Mouse (Mus musculus) liver, postnatal 0 days (tissue): ENCODE results near the gene Srgn. TPM values are rescaled to one million over a fixed set of nuclear protein-coding genes. Genes with fewer than 3 reads are reported as not detected.

Experiments
- ATAC-seq: fragments of 200-750 bp; cut with Nextera tagmentation; 2 replicates; pipeline ENCODE4 v1.8.0; 2017; ENCODE audit warnings: mild to moderate bottlenecking, moderate library complexity
- DNase-seq: peaks from one replicate; pipeline ENCODE4 v3.0.0-alpha.2; 2016
- H3K27ac ChIP-seq: fragments of 300-500 bp; sonication (generic); 2 replicates; pipeline ENCODE4 v1.5.1; 2014; ENCODE audit warnings: antibody characterized with exemption, moderate library complexity, mild to moderate bottlenecking, low read depth
- H3K27me3 ChIP-seq: fragments of 300-500 bp; sonication (generic); 2 replicates; pipeline ENCODE4 v1.6.1; 2014; ENCODE audit warnings: low read length, control low read depth, mixed read lengths; ENCODE audit not compliant: insufficient read depth
- H3K36me3 ChIP-seq: fragments of 300-500 bp; sonication (generic); replicated peaks from 2 replicates; pipeline ENCODE4 v1.6.1; 2014; ENCODE audit warnings: mild to moderate bottlenecking, control low read depth, low read length, moderate library complexity, mixed read lengths; ENCODE audit not compliant: insufficient read depth
- H3K4me1 ChIP-seq: fragments of 300-500 bp; sonication (generic); 2 replicates; pipeline ENCODE4 v1.6.1; 2014; ENCODE audit warnings: antibody characterized with exemption, mild to moderate bottlenecking, control low read depth; ENCODE audit not compliant: insufficient read depth
- H3K4me2 ChIP-seq: fragments of 300-500 bp; sonication (generic); 2 replicates; pipeline ENCODE4 v1.6.1; 2014; ENCODE audit warnings: low read depth, mild to moderate bottlenecking, low read length, moderate library complexity, mixed read lengths
- H3K4me3 ChIP-seq: fragments of 300-500 bp; sonication (generic); 2 replicates; pipeline ENCODE4 v1.5.1; 2014; ENCODE audit warnings: low read depth, low read length
- H3K9ac ChIP-seq: fragments of 300-500 bp; sonication (generic); replicated peaks from 2 replicates; pipeline ENCODE4 v1.6.1; 2014; ENCODE audit warnings: mild to moderate bottlenecking, moderate library complexity
- H3K9me3 ChIP-seq: fragments of 300-500 bp; sonication (generic); 2 replicates; pipeline ENCODE4 v1.6.1; 2016; ENCODE audit warnings: mild to moderate bottlenecking, control low read depth, low read length, mixed read lengths
- CTCF ChIP-seq: sonication (generic); IDR thresholded peaks from 2 replicates; pipeline ENCODE4 v1.5.1; 2016; ENCODE audit warnings: antibody characterized with exemption, low read depth
- EP300 ChIP-seq: IDR thresholded peaks from 2 replicates; pipeline ENCODE4 v1.6.1; 2016; ENCODE audit warnings: antibody characterized with exemption, low read depth, mild to moderate bottlenecking
- WGBS: fragments of 180-500 bp; shearing (Covaris S2); extraction: QIAGEN DNeasy Blood & Tissue Kit; methylation state at CpG from one replicate; pipeline ENCODE4 v1.1.7; 2014; ENCODE audit not compliant: insufficient replicate concordance; 5-methylcytosine and 5-hydroxymethylcytosine counted together
- polyA plus RNA-seq: library from polyadenylated mRNA; unstranded; fragments of >200 nt; fragmentation: Nextera tagmentation; extraction: Ambion mirVana; gene quantifications from 2 replicates; pipeline ENCODE4 v1.2.1, GENCODE M21; 2015

The Srgn gene
- polyA plus RNA-seq, 1 experiment from 2014 or later: 108 TPM

DNA sequence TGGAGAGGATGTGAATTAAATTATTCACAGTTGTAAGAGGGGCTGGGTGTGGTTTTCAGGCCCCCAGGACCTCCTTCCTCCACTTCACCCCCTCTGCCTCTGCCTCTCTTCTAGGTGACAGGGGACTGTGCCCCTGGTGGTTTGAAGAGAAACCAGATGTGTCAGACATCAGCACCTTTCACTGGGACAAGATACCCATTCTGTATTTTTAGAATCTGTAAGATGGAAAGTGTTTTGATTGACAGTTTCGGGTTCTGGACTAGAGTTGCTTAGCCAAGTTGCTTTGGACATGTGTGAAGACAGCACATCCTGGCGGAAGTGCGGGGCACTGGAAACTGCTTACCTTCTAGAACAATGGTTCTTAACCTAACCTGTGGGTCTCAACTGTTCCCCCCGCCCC is 17.1 kb upstream of the Srgn start:
- Histone ChIP-seq H3K4me1 (peaks cover 19% of the 10 kb centered on the region), H3K36me3 (no peaks in the 10 kb centered on the region), H3K4me3 (no peak overlapping the region), H3K4me2 (peak overlapping the region; percentile 22; the same call in 1 of the 2 replicates), H3K9ac (no peak overlapping the region), H3K9me3 (no peaks in the 10 kb centered on the region), H3K27ac (peak overlapping the region; percentile 87), H3K27me3 (no peaks in the 10 kb centered on the region)
- ATAC-seq (no peak), DNase-seq (no peak)
- TF ChIP-seq EP300 (no peak), CTCF (no peak; the same call in 1 of the 2 replicates)
- WGBS: 81% methylated on average over 4 of the region's 4 CpGs

DNA sequence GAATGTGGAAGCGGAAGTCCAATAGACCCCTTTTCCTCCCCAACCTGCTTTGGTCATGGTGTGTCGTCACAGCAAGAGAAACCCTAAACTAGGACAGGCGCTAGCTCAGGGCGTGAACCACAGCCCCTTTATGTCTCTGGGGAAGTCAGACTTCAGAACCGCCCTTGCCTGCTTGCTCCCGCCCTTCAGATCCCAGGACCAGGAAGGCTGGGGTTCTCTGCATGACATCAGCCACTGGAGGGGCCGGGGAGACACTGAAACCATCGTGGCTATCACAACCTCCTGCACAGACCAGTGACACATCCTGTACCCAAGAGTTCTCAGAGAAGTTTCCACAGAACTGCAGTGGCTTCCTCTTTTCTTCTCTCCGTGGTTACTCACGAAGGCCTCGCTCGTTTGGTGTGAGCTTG is 16.2 kb upstream of the Srgn start:
- Histone ChIP-seq H3K9me3 (no peaks in the 10 kb centered on the region), H3K27ac (peak overlapping the region; percentile 87), H3K4me1 (peaks cover 19% of the 10 kb centered on the region), H3K9ac (no peak overlapping the region), H3K27me3 (no peaks in the 10 kb centered on the region), H3K4me3 (no peak overlapping the region), H3K4me2 (peak overlapping the region; percentile 35), H3K36me3 (no peaks in the 10 kb centered on the region)
- WGBS: 37% methylated on average over 12 of the region's 12 CpGs
- ATAC-seq (peak; percentile 84), DNase-seq (peak; percentile 71)
- no peak for TF ChIP-seq CTCF
- TF ChIP-seq EP300: 0 out of 2 replicates have a peak, but pooled peaks have one; percentile 24

- no peak overlapping the region for H3K9ac ChIP-seq
- H3K9me3 ChIP-seq: no peaks in the 10 kb centered on the region
- DNase-seq (peak; percentile 40), ATAC-seq (peak; percentile 16; the same call in 1 of the 2 replicates)
- no peak overlapping the region for H3K4me3 ChIP-seq
- peak overlapping the region; percentile 35 for H3K4me2 ChIP-seq
- 62% methylated on average over 7 of the region's 8 CpGs for WGBS
- peak overlapping the region; percentile 87 for H3K27ac ChIP-seq
- H3K27me3 ChIP-seq: no peaks in the 10 kb centered on the region
- H3K36me3 ChIP-seq: no peaks in the 10 kb centered on the region
- H3K4me1 ChIP-seq: peaks cover 19% of the 10 kb centered on the region
- TF ChIP-seq EP300 (no peak), CTCF (no peak)
Observed at GRCm38 (mm10) chr10:62542928-62543327, 15.7 kb upstream of the Srgn start.

DNA sequence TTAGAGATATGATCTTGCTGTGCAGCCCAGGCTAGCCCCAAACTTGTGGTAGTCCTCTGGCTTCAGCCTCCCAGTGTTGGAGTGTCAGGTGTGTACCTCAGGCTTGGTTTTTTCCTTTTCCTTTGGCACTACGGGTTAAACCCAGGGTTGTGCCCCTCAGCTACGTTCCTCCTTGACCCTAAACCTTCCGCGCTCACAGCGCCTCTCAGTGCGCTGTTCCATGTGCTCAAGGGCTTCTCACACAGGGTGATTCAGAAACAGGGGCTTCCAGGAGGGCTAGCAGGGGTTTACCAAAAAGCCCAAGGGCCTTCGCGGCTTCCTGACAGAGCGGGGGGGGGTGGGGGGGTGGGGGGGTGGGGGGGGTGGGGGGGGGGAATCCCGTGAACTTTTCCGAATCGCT is 15.3 kb upstream of the Srgn start:
- no peak overlapping the region for H3K4me3 ChIP-seq
- H3K9ac ChIP-seq: no peak overlapping the region
- H3K4me1 ChIP-seq: peaks cover 19% of the 10 kb centered on the region
- no peaks in the 10 kb centered on the region for H3K9me3 ChIP-seq
- H3K36me3 ChIP-seq: no peaks in the 10 kb centered on the region
- H3K4me2 ChIP-seq: no peak overlapping the region
- DNase-seq (no peak), ATAC-seq (no peak)
- TF ChIP-seq EP300 (no peak), CTCF (no peak)
- peak overlapping the region; percentile 64; the same call in 1 of the 2 replicates for H3K27ac ChIP-seq
- H3K27me3 ChIP-seq: no peaks in the 10 kb centered on the region
- WGBS: 84% methylated on average over 12 of the region's 12 CpGs

DNA sequence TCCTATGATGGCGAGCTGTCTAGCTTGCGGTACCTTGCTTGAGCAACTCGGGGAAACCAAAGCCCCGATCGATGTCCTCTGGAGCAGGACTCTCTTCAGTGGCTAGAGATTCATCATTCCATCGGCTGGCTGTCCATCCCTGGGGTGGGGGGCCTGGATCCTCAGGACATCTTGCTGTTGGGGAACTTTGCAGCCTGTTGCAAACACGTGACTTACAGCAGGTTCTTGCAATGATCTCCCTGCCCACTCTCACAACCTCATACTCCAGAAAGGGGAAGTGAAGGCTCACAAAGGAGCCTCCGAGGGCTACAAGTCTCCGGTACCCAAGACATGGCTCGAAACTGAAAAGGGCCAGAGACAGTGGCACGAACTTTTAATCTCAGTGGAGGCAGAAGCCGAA is 14.2 kb upstream of the Srgn start:
- TF ChIP-seq EP300: no peak
- TF ChIP-seq CTCF: no peak
- Histone ChIP-seq H3K36me3 (no peaks in the 10 kb centered on the region), H3K27me3 (no peaks in the 10 kb centered on the region), H3K4me1 (peaks cover 19% of the 10 kb centered on the region), H3K4me2 (peak overlapping the region; percentile 32; the same call in 1 of the 2 replicates), H3K4me3 (no peak overlapping the region), H3K9me3 (no peaks in the 10 kb centered on the region), H3K9ac (no peak overlapping the region), H3K27ac (peak overlapping the region; percentile 66)
- 53% methylated on average over 12 of the region's 12 CpGs for WGBS
- DNase-seq (peak; percentile 34), ATAC-seq (no peak)

- Histone ChIP-seq H3K9me3 (no peaks in the 10 kb centered on the region), H3K4me3 (no peak overlapping the region), H3K4me2 (no peak overlapping the region), H3K36me3 (no peaks in the 10 kb centered on the region), H3K4me1 (peaks cover 19% of the 10 kb centered on the region), H3K27ac (no peak overlapping the region), H3K27me3 (no peaks in the 10 kb centered on the region), H3K9ac (no peak overlapping the region)
- no peak for TF ChIP-seq CTCF
- no peak for DNase-seq
- ATAC-seq: no peak
- 48% methylated on average over 3 of the region's 3 CpGs for WGBS
Observed at GRCm38 (mm10) chr10:62540800-62541199, 13.5 kb upstream of the Srgn start.

- H3K4me2 ChIP-seq: no peak overlapping the region
- no peak for ATAC-seq
- H3K4me1 ChIP-seq: no peaks in the 10 kb centered on the region
- TF ChIP-seq CTCF (no peak), EP300 (no peak)
- H3K9me3 ChIP-seq: no peaks in the 10 kb centered on the region
- H3K36me3 ChIP-seq: no peaks in the 10 kb centered on the region
- H3K27ac ChIP-seq: no peak overlapping the region
- no peak for DNase-seq
- no peaks in the 10 kb centered on the region for H3K27me3 ChIP-seq
- H3K4me3 ChIP-seq: no peak overlapping the region
- no peak overlapping the region for H3K9ac ChIP-seq
- WGBS: 76% methylated on average over 7 of the region's 7 CpGs
Observed at GRCm38 (mm10) chr10:62534509-62534908, 7.3 kb upstream of the Srgn start.
